Mouse (Mus musculus) hindbrain, postnatal 0 days (tissue): ENCODE measurements around the gene AC170998.1. TPM values are rescaled to one million over a fixed set of nuclear protein-coding genes. Genes with fewer than 3 reads are reported as not detected.

ENCODE experiments used
- ATAC-seq: fragments of 200-750 bp; cut with Nextera tagmentation; 2 replicates; pipeline ENCODE4 v1.8.0; 2017; ENCODE audit warnings: mild to moderate bottlenecking, moderate TSS enrichment, moderate library complexity
- DNase-seq: peaks from one replicate; pipeline ENCODE4 v3.0.0-alpha.2; 2015; ENCODE audit warnings: low spot score
- H3K27ac ChIP-seq: fragments of 300-500 bp; sonication (generic); 2 replicates; pipeline ENCODE4 v1.5.1; 2014; ENCODE audit warnings: mild to moderate bottlenecking
- H3K27me3 ChIP-seq: fragments of 300-500 bp; sonication (generic); 2 replicates; pipeline ENCODE4 v1.6.1; 2014; ENCODE audit warnings: low read length, mixed read lengths; ENCODE audit not compliant: insufficient read depth
- H3K36me3 ChIP-seq: fragments of 300-500 bp; sonication (generic); 2 replicates; pipeline ENCODE4 v1.6.1; 2014; ENCODE audit warnings: low read length, mixed read lengths; ENCODE audit not compliant: insufficient read depth
- H3K4me1 ChIP-seq: fragments of 300-500 bp; sonication (generic); 2 replicates; pipeline ENCODE4 v1.6.1; 2014; ENCODE audit warnings: antibody characterized with exemption, low read length, mixed read lengths; ENCODE audit not compliant: insufficient read depth
- H3K4me2 ChIP-seq: fragments of 300-500 bp; sonication (generic); 2 replicates; pipeline ENCODE4 v1.6.1; 2014; ENCODE audit warnings: low read depth, mild to moderate bottlenecking, low read length, moderate library complexity, mixed read lengths
- H3K4me3 ChIP-seq: fragments of 300-500 bp; sonication (generic); 2 replicates; pipeline ENCODE4 v1.5.1; 2014; ENCODE audit warnings: low read length
- H3K9ac ChIP-seq: fragments of 300-500 bp; sonication (generic); replicated peaks from 2 replicates; pipeline ENCODE4 v1.6.1; 2014; ENCODE audit warnings: mild to moderate bottlenecking, low read length, moderate library complexity, mixed read lengths
- H3K9me3 ChIP-seq: fragments of 300-500 bp; sonication (generic); 2 replicates; pipeline ENCODE4 v1.6.1; 2016; ENCODE audit warnings: low read length, mixed read lengths
- CTCF ChIP-seq: IDR thresholded peaks from 2 replicates; pipeline ENCODE4 v1.5.1; 2016; ENCODE audit warnings: antibody characterized with exemption, control low read depth, low read depth
- WGBS: fragments of 180-500 bp; shearing (Covaris S2); extraction: QIAGEN DNeasy Blood & Tissue Kit; methylation state at CpG from one replicate; pipeline ENCODE4 v1.1.7; 2014; 5-methylcytosine and 5-hydroxymethylcytosine counted together
- polyA plus RNA-seq: library from polyadenylated mRNA; unstranded; fragments of >200 nt; fragmentation: Nextera tagmentation; extraction: Ambion mirVana; gene quantifications from 2 replicates; pipeline ENCODE4 v1.2.1, GENCODE M21; 2015
- total RNA-seq: library from RNA; depleted of rRNA; stranded (reverse); fragments of >200 nt; gene quantifications from 2 replicates; pipeline ENCODE4 v1.2.3, GENCODE M21; 2014

AC170998.1 gene
- total and polyA plus RNA-seq, 2 experiments from 2014 or later: 3.1 to 4.3 TPM

DNA sequence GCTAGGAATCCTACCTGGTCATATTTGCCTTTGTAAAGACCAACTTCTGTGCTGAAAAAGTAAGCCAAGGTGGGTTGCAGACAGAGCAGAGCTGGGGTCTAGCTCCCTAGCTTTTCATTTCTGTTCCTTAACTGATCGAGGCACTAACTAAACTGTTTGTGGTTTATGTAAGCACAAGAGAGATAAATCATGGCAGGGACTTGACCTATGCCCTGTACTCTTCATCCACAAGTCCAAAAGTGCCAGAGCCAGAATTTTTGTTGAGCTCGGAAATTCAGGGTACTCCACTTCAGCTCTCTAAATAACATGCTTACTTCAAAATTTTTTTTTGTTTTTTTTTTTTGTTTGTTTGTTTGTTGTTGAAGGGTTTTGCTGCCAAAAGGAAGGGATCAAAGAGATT lies 29.2 kb upstream of the AC170998.1 start:
- no peak overlapping the region for H3K27ac ChIP-seq
- H3K4me1 ChIP-seq: peaks cover 16% of the 10 kb centered on the region
- no peak overlapping the region for H3K9ac ChIP-seq
- TF ChIP-seq CTCF: no peak
- no peaks in the 10 kb centered on the region for H3K9me3 ChIP-seq
- no peak overlapping the region for H3K4me3 ChIP-seq
- no peak for ATAC-seq
- 54% methylated on average over 2 of the region's 2 CpGs for WGBS
- H3K4me2 ChIP-seq: no peak overlapping the region
- H3K27me3 ChIP-seq: no peaks in the 10 kb centered on the region
- no peaks in the 10 kb centered on the region for H3K36me3 ChIP-seq
- DNase-seq: no peak

DNA sequence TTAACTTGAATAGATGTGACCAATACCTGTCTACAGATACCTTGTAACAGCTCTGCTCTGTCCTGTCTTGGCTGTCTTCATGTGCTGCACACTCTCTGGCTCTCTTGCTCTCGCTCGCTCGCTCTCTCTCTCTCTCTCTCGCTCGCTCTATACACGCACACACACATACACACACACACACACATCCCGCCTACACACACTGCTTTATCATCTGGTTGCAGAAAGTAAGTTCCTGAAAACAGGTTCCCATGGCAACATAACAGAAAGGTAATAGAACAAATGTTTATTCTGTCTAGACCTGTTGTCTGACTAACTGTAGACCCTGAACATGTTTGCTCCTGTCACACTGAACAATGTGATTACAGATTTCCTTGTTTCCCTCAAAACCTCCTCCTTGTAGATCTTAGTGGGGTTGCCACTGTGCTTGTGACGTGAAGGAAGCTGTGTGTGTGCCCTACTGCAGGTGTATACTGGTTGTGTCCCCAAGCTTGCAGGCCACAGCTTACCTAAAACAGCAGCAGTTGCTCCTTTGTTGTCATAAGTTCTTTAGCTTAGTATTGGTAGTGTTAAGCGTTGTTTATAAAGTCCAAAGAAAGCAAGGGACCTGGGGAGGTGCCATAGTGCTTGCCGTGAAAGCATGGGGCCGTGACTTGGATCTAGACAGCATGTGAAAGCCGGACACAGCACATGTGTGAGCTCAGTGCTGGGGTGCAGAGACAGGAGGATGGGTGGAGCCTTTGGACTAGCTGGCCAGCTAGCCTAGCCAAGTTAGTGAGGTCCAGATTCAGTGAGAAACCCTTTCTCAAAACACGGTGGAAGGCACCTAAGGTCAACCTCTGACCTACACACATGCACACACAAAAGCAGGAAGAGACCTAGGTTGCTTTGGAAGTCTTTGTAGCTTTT lies 28.3 kb upstream of the AC170998.1 start:
- H3K27ac ChIP-seq: peak overlapping the region; percentile 8; the same call in 1 of the 2 replicates
- no peaks in the 10 kb centered on the region for H3K27me3 ChIP-seq
- H3K4me3 ChIP-seq: no peak overlapping the region
- ATAC-seq (no peak), DNase-seq (peak; percentile 32)
- H3K4me1 ChIP-seq: peaks cover 16% of the 10 kb centered on the region
- H3K9ac ChIP-seq: no peak overlapping the region
- no peak for TF ChIP-seq CTCF
- H3K4me2 ChIP-seq: no peak overlapping the region
- 69% methylated on average over 13 of the region's 13 CpGs for whole genome bisulfite sequencing
- no peaks in the 10 kb centered on the region for H3K36me3 ChIP-seq
- H3K9me3 ChIP-seq: no peaks in the 10 kb centered on the region

DNA sequence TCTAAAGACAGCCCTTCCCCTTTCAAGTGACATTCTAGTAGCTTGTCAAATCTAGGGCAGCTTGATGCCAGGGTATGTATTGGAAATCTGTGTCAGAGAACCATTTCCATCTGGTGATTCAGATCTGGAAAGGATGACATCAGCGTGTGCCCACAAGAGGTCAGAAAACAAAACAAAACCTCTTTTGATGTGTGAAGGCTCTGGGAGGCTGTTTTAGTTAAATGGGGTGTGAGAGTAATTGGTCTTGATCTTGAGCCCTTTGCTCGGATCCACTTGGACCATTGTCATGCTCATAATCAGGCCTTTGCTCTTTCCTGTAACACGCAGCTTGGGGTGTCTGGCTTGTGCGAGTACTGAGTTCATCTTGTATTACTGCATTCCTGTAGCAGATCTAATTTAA lies 27.6 kb upstream of the AC170998.1 start:
- Histone ChIP-seq H3K27me3 (no peaks in the 10 kb centered on the region), H3K9me3 (no peaks in the 10 kb centered on the region), H3K36me3 (no peaks in the 10 kb centered on the region), H3K27ac (peak overlapping the region; percentile 8; the same call in 1 of the 2 replicates), H3K4me3 (no peak overlapping the region), H3K9ac (no peak overlapping the region), H3K4me1 (peaks cover 10% of the 10 kb centered on the region), H3K4me2 (no peak overlapping the region)
- ATAC-seq (no peak), DNase-seq (no peak)
- 38% methylated on average over 4 of the region's 4 CpGs for WGBS
- no peak for TF ChIP-seq CTCF

DNA sequence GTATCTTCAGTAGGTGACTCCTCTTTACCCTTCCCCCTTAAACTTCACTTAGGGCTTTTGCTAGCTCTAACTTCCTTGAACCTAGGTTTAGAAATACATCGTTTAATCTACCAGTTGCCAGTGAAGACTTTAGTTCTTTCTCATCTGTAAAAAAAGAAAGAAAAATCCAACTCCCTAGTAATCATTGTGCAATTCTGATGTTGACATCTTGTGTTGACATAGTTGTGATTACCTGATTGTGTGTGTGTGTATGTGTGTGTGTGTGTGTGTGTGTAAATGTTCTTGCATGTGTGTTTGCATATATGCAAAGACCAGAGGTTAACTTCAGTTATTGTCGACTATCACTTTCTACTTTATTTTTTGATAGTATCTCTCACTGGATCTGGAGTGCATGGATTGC lies 27.2 kb upstream of the AC170998.1 start:
- WGBS: 84% methylated on average over 2 of the region's 2 CpGs

DNA sequence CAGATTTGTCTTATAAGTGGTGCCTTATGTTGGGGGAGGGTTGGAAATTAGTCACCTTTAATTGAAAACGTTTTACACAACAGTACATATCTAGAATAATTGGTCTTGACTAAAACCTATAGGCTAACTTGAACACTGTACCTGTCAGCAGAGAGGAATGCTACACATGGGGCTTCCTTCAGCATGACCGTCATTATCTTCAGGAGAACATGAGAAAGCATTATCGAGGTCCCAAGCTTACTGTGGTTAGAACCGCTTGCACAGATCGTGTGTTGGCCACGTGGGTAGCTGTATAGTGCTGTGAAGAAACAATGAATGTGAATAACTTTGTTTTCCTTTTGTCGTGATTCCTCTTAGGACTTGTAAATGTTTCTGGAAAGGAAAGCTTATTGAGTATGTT lies 26.1 kb upstream of the AC170998.1 start:
- WGBS: 80% methylated on average over 7 of the region's 7 CpGs
- H3K9ac ChIP-seq: no peak overlapping the region
- H3K9me3 ChIP-seq: no peaks in the 10 kb centered on the region
- H3K27ac ChIP-seq: no peak overlapping the region
- no peak overlapping the region for H3K4me3 ChIP-seq
- H3K27me3 ChIP-seq: no peaks in the 10 kb centered on the region
- no peak for ATAC-seq
- no peak for TF ChIP-seq CTCF
- peaks cover 5% of the 10 kb centered on the region for H3K4me1 ChIP-seq
- no peak for DNase-seq
- H3K36me3 ChIP-seq: no peaks in the 10 kb centered on the region
- no peak overlapping the region for H3K4me2 ChIP-seq

More for the DNA sequence above, 27.2 kb upstream of the AC170998.1 start:
- Histone ChIP-seq H3K4me1 (peaks cover 6% of the 10 kb centered on the region), H3K36me3 (no peaks in the 10 kb centered on the region), H3K27me3 (no peaks in the 10 kb centered on the region), H3K9ac (no peak overlapping the region), H3K4me2 (no peak overlapping the region), H3K4me3 (no peak overlapping the region), H3K9me3 (no peaks in the 10 kb centered on the region), H3K27ac (no peak overlapping the region)
- no peak for TF ChIP-seq CTCF
- no peak for DNase-seq
- no peak for ATAC-seq

DNA sequence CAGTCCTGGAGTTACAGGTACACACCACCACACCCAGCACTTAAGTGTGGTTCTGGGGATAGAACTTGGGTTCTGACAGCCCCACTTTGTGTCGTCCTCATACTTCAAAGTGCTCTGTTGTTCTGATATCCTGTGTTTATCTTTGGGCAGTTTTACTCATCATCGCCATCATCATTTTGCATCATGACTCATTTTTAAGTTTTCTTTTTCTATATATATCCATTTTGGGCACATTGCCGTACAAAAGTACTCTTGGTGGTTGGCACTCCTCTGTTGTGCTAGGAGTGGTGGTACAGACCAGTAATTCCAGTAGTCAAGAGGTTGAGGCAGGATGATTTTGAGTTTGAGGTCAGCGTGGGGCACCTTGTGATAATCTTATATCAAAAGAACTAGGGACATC lies 24.7 kb upstream of the AC170998.1 start:
- Histone ChIP-seq H3K9me3 (no peaks in the 10 kb centered on the region), H3K27me3 (no peaks in the 10 kb centered on the region), H3K4me3 (no peak overlapping the region), H3K9ac (no peak overlapping the region), H3K4me2 (no peak overlapping the region), H3K4me1 (peaks cover 5% of the 10 kb centered on the region), H3K36me3 (no peaks in the 10 kb centered on the region; the same call in 1 of the 2 replicates), H3K27ac (no peak overlapping the region)
- no peak for TF ChIP-seq CTCF
- 93% methylated on average over 4 of the region's 4 CpGs for WGBS
- ATAC-seq (no peak), DNase-seq (no peak)

DNA sequence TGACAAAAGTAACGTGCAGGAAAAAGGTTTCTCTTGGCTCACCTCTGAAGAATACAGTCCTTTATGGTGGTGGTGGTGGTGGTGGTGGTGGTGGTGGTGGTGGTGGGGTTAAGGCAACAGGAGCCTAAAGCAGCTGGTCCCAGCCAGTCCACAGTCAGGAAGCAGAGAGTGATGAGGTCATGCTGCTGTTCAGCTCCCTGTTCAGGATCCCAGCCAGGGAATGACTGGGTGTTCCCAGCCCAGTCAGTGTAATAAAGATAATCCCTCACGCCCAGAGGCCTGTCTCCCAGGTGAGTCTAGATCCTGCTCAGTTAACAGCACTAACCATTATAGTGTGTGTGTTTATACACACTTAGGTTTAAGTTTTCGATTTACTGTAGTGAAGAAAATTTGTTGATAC lies 24.1 kb upstream of the AC170998.1 start:
- no peak overlapping the region for H3K27ac ChIP-seq
- ATAC-seq: no peak
- no peak overlapping the region for H3K4me3 ChIP-seq
- H3K4me1 ChIP-seq: peaks cover under 1% of the 10 kb centered on the region; the same call in 1 of the 2 replicates
- H3K27me3 ChIP-seq: no peaks in the 10 kb centered on the region
- no peak for DNase-seq
- TF ChIP-seq CTCF: no peak
- no peak overlapping the region for H3K4me2 ChIP-seq
- whole genome bisulfite sequencing: 77% methylated on average over 3 of the region's 3 CpGs
- H3K9me3 ChIP-seq: no peaks in the 10 kb centered on the region
- H3K9ac ChIP-seq: no peak overlapping the region
- no peaks in the 10 kb centered on the region; the same call in 1 of the 2 replicates for H3K36me3 ChIP-seq
